Mouse (Mus musculus): ENCODE data around the gene Cenpw. TPM values are rescaled to one million over a fixed set of nuclear protein-coding genes. Genes with fewer than 3 reads are reported as not detected.

Cenpw gene
- 1 to 10 TPM; 3.3 to 3.8 TPM for total RNA-seq (2023)

GRCm38 (mm10) chr10:30199916-30200826 is at the start of gene Cenpw:
TSS of gene Cenpw (minus strand) at chr10:30200560.

